Mouse (Mus musculus) heart, postnatal 14 days (tissue): ENCODE measurements around the gene Casz1. TPM values are rescaled to one million over a fixed set of nuclear protein-coding genes. Genes with fewer than 3 reads are reported as not detected.
A peak's percentile ranks its signal among the peaks of the same experiment; 100 is the strongest.

Experiments
- DNase-seq, 2 experiments: peaks; one replicate each; pipeline ENCODE4 v3.0.0; 2021 to 2022
- intact Hi-C: fragments of 180-260 bp; cut with DNase I; formaldehyde crosslinking; loops from one replicate; pipeline ENCODE4 v1.15.1; 2025
- total RNA-seq, 2 experiments: library from RNA; stranded (reverse); gene quantifications; 2 replicates each; pipeline ENCODE4 v1.2.3; 2021

Gene Casz1
- total RNA-seq, 2 experiments from 2014 or later: 48.1 to 53.1 TPM

DNA sequence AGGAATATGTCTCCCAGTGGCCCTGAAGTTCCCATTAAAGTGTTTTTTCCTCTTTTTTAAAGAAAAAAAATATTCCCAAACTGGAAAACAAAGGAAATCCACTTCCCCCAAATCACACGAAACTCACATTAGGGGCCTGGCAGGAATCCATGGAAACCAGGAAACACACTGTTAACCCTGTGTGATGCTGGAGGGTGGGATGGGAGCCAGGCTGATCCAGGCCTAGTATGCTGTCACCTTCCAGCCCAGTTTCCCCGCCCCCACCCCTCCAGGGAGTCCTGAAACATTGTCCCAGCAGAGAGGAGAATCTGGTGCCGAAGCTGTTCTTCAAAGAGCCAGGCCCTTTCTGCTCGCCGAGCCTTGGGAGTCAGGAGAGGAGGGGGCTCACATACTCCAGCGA is 32.2 kb downstream of the Casz1 start:
- peak; percentile 62 for DNase-seq
- intact Hi-C loops: no loop called here

DNA sequence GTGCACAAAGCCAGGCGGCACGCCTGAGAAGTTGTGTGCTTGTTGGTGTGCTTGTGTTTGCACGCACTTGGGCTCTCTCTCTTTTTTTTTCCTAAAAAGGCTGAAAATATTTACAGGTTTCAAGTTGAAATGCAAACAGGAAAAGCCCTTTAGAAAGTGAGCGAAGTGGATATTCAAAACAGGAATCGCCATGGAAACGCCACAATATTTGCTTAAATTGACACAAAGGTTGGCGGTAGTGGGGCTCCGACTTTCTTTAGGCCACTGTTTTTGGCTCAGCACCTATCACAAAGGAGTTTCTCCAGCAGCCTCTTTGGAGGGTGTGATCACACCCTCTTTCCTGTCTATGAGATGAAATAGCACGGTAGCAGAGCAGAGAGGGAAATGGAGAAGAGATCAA is 32.8 kb downstream of the Casz1 start:
- intact Hi-C loops: no loop called here
- DNase-seq: no peak

DNA sequence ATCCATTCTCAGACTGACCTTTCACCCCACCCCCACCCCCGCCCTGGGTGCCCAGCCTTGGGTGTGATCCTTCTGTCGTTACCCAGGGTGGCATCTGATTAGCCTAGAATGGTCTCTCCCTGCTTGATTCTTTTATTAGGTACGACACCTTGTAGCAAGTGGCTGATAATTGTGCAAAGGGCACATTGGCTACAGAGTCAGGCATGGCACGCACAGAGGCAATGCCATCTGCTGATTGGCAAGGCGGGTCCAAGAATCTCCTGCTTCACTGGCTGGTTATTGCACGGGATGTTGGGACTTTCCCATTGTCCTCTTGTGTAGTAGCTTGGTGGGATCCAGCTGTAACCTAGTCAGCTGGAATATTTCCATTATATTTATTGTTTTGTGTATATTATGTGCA is 33.4 kb downstream of the Casz1 start:
- DNase-seq: no peak
- intact Hi-C loops: no loop called here

DNA sequence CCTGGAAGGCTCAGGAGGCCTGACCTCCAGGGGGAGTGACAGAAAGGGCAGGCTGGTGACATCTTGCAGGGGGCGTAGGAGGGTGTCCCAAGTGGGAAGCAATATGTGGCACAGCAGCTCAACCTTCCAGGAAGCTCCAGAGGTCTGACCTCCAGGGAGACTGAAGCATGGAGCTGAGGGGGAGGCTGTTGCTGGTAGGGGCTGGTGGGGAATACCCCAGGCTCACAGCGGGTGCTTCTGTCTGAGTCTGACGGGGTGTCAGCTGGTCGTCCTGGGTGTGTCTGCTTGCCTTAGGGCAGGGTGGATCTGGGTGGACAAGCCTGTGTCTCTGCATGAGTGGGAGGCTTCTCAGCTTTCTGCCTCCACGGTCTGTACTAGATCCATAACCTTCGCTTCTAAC is 38.1 kb downstream of the Casz1 start:
- no peak for DNase-seq
- intact Hi-C loops: no loop called here

DNA sequence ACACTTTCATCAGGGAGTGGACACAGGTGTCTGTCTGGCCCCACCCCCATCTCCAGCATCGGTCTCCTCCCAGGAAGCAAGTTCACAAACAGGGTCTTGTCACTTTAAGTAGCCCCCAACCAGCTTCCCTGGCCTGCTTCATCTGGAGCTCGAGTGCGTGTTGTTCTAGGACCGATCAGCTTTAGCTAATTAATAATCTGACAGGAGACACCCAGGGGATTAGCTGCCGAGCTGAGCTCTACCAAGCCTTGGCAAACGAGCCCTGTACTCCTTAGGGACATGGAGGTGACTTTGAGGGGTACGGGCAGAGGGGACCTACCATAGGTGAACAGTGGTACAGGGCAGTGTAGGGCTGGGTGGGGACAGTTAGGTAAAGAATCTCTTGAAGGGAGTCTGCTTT is 40.7 kb downstream of the Casz1 start:
- intact Hi-C loops: no loop called here
- DNase-seq: no peak

DNA sequence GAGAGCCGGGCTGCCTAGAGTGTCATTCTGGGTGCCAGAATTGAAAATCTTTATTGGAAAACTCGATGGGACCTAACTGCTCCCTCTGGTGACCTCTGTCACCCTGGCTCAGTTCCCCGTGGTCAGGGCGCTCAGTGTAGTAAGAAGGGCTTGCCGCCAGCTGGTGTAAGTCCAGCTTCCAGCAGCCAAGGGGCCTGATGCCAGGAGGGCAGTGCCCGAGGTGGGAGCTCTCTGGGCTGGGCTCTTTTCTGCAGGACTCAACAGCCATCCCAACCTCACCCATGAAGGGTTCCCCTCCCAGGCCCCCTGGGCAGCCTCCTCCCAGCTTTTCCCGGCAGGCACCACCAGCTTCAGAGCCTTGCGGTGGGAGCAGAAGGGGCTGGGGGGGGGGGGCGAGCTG is 42.0 kb downstream of the Casz1 start:
- intact Hi-C loops: no loop called here
- DNase-seq: peak; percentile 77 to 90

DNA sequence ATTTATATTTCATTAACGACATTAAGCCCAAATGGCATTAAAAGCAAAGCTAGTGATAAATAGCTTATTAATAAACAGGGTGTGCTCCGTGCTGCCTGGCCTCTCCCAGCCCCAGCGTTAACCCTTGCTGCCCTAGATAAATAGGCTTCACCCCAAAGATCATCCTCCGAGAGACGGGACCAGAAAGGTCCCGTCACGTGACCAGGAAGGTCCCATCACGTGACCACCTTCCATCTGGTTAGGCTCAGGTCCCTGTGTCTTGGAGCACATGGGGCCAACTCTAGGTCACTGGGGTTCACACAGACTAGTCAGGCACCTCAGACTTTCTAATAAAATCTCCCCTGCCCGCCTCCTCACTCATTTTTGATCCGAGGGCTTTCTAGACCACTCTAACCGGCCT is 42.5 kb downstream of the Casz1 start:
- intact Hi-C loops: no loop called here
- DNase-seq: no peak

DNA sequence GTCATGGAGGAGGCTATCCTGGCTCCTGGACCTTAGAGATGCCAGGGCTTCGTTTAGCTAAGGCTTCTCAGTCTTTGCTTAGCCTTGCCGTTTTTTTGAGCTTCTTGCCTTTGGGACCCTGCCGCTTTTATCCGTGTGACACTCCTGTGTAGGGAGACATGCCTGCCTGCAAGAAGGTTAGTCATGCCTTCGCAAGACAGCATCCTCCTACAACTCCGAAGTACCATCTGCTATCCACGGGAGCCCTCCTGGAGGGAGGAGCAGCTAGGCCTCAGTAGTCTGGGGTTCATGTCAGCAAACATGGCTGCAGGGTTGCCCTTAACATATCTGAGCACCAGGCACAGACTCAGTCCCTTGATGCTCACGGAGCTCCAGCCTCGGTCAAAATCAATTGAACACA is 43.4 kb downstream of the Casz1 start:
- no peak for DNase-seq
- intact Hi-C loops: no loop called here

DNA sequence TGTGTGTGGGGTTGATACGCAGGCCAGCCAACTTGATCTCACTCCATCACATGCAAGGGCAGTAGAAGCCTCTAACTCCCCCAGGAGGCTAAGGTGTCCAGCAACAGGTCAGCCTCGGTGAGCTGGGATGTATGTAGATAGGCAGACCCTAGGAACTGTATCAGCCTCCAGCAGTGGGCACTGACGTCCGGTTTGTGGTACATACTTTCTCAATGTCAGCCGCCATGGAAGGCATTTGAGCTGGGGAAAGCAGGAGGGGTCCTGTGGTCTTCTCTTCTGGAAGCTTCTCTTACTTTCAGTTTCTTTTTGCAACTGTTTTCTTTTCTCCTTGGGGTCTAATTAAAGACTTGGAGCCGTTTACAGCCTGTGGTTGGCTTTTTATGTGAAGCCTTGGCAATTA is 45.2 kb downstream of the Casz1 start:
- intact Hi-C loops: no loop called here
- DNase-seq: no peak

DNA sequence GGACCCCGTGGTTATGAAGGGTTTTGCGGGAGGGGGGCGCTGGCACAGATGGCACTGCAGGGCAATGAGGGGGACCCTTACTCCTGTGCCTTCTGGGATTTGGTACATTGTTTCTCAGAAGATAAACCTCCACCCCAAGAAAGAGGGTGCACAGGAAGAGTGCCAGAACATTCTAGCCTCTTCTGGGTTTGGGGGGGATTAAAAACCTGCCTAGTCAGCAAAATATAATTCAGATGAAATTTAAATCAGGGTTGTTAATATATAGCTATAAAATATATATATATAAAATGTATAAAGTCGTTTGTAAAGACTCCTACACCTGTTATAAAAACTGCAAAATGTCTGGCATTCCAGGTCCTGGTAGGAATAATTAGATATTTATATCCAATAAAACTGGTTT is 48.8 kb downstream of the Casz1 start:
- intact Hi-C loops: no loop called here
- DNase-seq: no peak

DNA sequence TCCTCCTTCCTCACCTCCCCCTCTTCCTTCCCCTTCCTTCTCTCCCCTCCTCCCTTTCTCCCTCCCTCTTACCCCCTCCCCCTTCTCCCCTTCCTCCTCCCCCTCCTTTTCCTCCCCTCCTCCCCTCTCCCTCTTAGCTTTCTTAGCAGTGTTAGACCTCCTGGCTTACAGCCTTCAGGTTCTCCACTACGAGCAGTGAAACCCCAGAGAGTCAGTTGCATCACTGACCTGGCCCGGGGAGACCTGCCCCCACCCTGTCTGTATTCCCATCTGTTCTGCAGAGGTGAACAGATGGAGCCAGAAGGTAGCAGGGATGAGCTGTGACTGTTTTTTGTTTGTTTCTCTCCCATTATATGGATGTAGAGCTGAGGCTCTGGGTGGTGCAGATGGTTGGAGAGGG is 49.9 kb downstream of the Casz1 start:
- DNase-seq: no peak
- intact Hi-C loops: no loop called here

DNA sequence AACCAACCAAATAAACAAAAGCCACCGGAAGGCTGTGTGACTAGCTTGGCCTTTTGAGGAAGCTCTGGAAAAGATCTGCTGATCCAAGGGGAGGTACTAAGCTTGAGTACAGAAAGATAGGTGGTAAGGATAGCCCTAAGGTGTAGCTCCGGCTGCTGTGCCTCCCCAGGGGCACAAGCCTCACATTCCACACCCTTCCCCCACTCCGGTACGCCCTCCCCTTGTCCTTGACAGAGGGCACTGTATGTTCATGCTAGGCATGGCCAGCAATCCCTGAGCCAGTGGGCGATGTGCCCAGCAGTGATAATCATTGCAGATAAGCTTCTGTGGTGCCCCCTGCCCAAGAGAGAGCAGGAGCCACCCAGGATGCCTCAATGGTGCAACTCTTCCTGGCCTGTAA is 51.3 kb downstream of the Casz1 start:
- intact Hi-C loops: no loop called here
- no peak for DNase-seq

DNA sequence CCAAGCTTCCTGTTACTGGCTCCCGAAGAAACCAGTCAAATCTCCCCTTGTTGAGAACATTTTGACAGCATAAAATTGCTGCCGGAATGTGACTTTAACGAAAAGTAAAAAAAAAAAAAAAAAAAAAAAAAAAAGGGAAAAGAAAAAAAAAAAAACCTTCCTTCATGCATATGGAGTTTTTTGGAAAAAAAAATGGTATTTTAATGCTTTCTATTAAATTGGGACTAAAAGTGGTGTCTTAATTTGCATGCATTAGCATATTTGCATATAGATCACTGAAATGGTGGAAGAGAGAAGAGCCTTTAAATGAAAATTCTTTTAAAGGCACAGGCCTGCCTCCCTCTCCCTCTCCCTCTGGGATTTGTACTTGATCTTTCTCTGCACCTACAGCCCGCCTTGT is 52.0 kb downstream of the Casz1 start:
- intact Hi-C loops: no loop called here
- no peak for DNase-seq

DNA sequence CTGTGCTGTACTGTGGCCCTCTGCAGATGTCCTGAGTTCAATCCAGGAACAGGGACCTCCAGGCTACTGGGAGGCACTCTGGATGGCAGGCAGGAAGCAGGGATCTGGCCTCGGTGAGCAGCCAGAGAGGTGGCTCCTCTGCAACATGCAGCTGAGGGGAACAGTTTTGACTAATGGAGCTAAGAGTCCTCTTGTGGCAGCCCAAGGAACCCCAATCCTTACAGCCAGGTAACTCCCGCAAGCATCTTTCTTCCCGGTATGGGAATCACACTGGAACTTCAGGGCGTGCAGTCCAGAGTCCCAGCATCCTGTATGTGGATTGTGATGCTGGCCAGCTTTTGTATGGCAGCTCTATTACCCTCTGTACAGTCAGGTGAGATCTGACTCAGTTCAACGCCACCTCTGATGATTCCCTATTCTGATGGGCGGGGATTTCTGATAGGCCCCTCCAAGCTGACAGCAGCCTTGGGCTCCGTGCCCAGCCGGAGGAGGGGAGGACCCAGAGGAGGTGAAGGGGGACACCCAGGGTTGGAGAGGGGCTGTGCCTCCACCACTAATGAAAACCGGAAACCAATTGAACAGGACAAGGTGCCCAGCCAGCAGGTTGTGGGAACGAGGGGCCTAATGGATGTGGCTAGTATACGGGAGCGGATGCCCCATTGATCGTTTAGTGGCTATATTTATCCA is 53.3 kb downstream of the Casz1 start:
- DNase-seq: no peak
- intact Hi-C loops: no loop called here

DNA sequence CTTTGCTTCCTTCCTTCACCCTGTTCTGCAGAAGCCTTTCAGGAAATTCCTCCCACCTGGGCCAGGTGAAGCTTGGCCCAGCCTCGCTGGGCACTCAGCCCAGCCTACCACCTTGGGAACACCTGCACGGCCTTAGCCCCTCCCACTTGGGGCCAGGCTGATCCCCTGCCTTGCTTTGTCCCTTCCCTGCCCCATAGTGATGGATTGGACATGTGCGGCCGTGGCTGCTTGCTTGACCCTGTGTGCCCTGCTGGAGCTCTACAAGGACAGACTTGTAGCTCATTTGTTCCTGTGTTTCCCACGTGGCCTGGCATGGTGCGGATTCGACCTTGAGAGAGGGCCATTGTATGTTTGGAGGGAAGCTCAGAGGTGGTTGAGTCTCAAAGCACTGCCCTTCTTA is 54.0 kb downstream of the Casz1 start:
- intact Hi-C loops: no loop called here
- no peak for DNase-seq

DNA sequence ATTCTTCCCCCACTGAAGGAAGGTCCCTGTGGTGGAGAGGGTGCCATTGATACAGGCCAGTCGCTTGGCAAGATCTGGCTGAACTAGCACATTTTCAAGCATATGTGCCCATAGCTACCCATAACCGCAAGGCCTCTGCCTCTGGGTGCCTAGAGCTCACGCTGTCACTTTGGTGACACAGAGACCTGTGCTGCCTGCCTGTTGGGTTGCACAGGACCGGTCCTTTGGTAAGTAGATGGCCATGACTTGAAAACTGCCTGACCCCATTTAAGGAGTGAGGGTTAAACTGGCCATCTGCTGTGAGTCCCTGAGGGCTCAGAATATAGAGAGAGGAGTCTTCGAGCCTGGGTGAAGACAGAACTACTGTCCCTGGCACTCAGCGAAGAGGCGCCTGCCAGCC is 55.2 kb downstream of the Casz1 start:
- intact Hi-C loops: no loop called here

DNA sequence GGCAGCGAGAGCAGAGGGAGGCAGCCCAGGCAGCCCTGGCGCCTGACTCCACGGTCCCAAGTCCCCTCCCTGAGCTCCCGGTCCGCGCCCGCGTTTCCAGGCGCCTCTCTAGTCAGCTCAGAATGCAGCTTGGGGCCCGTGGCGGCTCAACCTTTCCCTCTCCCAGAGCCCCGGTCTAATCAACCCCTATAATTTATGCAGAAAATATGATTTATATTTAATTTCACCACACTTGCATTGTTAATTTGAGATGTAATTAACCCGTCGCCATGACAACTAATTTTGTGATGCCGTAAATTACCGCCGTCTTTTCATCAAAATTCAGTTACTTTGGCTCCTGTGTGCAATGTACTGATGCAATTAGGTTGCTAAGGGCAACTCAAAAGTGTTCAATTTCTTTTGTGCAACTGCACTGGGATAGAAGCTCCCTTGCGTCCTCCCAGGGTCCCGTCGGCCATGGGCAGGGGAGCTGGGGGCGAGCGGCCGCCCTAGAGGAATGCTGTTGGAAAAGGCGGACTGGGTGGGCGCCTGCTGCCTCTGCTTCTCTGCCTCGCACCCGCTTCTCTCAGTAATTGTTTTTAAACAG is 55.8 kb downstream of the Casz1 start:
- DNase-seq: peak in 1 of 2 experiments; percentile 39
- intact Hi-C loops: no loop called here

More for the DNA sequence above, 55.2 kb downstream of the Casz1 start:
- DNase-seq: no peak

DNA sequence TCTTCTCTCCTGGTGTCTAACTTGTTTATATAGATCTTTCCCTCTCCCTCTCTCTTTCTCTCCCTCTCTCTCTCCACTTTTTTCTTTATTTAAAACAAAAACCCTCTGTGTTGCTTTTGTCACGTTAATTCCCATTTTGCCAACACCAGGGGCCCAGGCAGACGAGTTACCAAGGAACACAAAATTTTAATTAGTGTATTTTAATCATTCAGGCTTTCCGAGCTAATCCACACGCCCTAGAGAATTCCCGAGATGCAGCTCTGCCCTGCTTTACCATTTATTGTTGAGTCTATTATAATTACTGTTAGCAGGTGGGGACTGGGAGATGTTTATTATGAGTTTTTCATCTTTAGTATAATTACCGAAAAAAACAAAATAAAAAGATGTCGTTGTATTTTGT is 56.4 kb downstream of the Casz1 start:
- intact Hi-C loops: no loop called here
- DNase-seq: no peak

DNA sequence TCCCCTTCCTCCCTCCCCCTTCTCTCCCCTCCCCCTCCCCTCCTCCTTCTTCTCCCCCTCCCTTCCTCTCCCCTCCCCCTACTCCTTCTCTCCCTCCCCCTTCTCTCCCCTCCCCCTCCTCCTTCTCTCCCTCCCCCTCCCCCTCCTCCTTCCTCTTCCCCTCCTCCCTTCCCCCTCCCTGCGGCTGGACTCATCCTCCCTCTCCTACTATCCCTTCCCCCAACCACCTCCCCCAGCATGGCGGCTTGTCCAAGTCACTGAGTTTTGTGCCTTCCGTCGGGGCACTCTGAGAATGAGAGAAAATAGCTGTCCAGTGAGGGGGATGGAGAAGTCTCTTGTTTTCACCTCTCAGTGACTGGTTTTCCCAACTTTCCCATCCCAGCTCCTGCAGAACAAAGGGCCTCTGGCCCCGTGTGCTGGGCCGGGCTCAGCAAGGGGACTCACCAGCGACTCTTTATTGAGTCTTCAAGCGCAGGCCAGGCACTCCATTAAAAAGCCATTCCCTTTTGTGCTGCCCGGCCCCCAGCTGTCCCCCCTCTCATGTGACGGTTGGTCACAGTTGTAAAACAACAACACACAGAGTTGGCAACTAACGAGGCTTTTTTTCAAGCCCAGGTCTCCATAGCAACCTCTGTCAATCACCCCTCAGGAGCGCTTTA is 62.7 kb downstream of the Casz1 start:
- no peak for DNase-seq
- intact Hi-C loops: no loop called here

DNA sequence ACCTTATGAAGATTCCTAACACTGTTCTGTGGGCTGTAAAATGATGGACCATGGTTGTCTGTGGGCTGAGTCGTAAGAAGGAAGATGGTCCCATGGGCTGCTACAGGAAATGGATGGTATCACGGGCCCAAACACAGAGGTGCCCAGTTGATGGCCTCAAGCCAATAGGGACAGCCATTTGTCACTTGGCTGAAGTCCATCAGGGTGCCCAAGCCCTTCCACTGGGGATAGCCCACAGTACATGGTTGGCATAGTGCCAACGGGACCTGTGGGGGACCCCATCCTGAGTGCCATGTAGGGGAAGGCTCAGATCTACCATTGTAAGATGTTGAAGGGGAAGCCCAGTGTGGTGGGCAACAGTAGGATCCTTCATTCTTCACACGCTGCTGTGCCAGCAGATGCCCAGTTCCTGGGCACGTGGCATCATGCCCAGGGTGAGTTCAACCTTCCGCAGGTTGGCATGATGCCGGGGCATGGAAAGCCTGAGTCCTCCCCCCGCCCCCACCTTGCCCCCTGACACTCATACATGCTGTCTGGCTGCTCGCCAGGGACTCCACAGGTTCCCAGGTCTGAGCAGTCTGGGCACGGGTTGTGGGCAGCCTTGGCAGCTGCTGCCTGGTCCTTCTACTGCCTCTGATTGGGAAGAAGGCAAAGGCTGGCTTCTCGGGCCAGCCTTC is 63.6 kb downstream of the Casz1 start:
- intact Hi-C loops: no loop called here
- peak; percentile 79 to 82 for DNase-seq

DNA sequence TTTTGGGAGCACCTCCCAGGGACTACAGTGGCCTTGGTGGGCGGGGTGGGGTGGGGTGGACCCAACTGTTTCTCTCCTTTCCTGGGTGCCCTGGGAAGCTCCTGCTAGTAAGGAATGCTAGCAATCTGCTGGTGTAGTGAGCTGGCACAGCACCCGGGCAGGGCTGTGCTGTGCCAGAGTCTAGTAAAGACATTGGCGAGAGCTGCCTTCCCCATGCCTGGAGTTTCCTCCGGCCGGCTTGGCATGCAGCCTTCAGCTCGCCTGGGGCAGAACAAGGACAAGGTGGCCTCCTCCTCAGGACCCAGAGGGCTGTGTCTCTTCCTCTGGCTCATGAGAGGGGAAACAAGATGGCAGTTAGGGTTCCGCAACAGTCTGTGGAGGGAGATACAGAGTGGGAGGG is 65.3 kb downstream of the Casz1 start:
- intact Hi-C loops: no loop called here
- peak; percentile 67 to 75 for DNase-seq

DNA sequence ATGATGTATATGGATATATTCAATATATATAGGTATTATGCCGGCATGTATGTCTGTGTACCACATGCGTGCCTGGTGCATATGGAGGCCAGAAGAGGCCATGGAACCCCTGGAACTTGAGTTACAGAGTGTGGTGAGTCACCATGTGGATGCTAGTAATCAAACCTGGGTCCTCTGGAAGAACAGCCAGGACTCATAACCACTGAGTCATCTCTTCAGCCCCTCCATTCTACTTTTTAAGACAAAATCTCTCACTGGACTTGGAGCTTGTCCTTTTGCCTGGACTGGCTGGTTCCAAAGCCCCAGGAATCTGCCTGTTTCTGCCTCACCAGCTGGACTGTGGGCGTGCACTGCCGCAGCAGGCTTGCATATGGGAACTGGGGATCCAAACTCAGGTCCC is 66.3 kb downstream of the Casz1 start:
- DNase-seq: no peak
- intact Hi-C loops: no loop called here
